Mouse (Mus musculus) kidney, adult 2 months (tissue): ENCODE results near the gene Chd5.

Source experiments
- CTCF ChIP-seq: fragments of 200-500 bp; conservative IDR thresholded peaks from 2 replicates; pipeline ENCODE4 v1.5.1; 2011; ENCODE audit warnings: low read depth, mild to moderate bottlenecking, control low read depth, low read length, moderate library complexity, mixed read lengths; ENCODE audit not compliant: insufficient read depth, insufficient read length
- POLR2A ChIP-seq: fragments of 200-500 bp; IDR thresholded peaks from one replicate; pipeline ENCODE4 v1.6.1; 2011; ENCODE audit warnings: low read depth, low read length, control low read depth

- no peak for TF ChIP-seq POLR2A
- TF ChIP-seq CTCF = no peak
Observed at GRCm38 (mm10) chr4:152338419-152339292, at the start of gene Chd5.
